Mouse (Mus musculus) ES-Bruce4 (cell line): ENCODE data around the gene Tmem35b.

ENCODE experiments used
- CTCF ChIP-seq: IDR thresholded peaks from one replicate; pipeline ENCODE4 v1.8.1; 2011; ENCODE audit warnings: low read depth, low read length
- EP300 ChIP-seq: IDR thresholded peaks from 2 replicates; pipeline ENCODE4 v1.6.1; 2011; ENCODE audit warnings: low read depth, low read length; ENCODE audit not compliant: insufficient read depth
- POLR2A ChIP-seq: IDR thresholded peaks from one replicate; pipeline ENCODE4 v1.8.1; 2011; ENCODE audit warnings: low read length; ENCODE audit not compliant: insufficient read depth

- TF ChIP-seq POLR2A (no peak), CTCF (no peak), EP300 (no peak)
These were observed 55.2 kb downstream of the Tmem35b start for GRCm38 (mm10) chr4:127178671-127179070.
